Mouse (Mus musculus) adrenal gland, postnatal 10 days (tissue): ENCODE results near the gene Rbms1. TPM values are rescaled to one million over a fixed set of nuclear protein-coding genes. Genes with fewer than 3 reads are reported as not detected.

Experiments
- DNase-seq: peaks from one replicate; pipeline ENCODE4 v3.0.0; 2021; ENCODE audit warnings: mixed read lengths
- total RNA-seq, 2 experiments: library from RNA; stranded (reverse); gene quantifications; 2 replicates each; pipeline ENCODE4 v1.2.3; 2021

Rbms1 gene
- total RNA-seq, 2 experiments from 2014 or later, result 71.0 to 89.6 TPM

DNA sequence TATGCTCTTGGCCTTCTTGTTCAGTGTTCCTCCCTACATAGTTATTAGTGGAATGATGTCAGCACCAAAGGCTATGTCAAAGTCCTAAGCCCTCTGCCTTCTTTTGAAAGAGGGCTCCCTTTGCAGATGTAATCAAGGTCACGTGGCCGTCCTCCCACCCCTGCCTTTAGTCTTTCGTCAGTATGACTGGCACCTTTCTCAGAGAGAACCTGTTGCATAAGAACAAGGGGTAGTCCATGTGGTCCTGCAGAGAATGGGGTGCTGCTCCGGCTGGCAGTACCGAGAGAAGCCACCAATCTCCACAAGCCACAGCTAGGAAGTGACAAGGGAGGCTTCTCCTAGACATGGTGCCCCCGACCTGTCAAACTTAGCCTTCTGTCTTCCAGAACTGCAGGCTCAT, 154.2 kb downstream of the Rbms1 start:
- DNase-seq, result no peak

DNA sequence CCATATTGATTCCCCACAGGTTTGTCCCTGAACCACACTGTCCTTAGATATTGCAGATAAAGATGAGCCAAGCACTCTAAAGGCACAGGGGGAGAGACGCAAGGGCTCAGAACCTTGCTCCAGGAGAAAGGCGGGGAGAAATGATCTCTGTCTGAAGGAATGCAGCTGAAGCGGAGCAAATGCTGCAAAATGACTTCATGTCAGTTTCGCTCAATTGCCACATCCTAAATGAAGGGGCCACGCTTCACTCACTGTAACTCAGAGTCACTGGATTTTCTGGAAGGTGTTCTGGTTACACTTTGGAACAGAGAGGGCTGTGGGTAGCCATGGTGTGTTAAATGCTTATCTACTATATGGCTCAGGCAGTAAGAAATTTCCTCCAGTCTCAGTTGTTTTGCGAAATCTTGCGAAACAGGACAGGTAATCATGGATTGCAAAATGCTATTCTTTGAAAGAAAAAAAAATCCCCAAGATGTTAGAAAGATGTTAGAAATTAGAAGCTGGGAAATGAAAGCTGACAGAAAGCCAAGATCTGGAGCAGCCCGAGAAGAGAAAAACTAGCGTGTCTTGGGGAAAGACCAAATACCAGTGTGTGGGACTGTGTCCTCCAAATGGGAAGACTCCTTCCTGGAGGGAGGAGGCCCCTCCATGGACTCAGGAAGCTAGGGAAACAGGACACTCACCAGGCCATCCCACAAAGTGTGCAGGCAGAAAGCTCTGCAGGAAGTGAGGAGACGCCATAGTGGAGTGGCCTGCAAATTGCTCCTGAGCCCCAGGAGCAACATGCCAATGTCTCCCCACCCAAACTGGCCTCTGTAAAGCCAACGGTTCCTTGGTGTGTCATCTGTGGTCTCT, 155.4 kb downstream of the Rbms1 start:
- DNase-seq, result peak; percentile 30

DNA sequence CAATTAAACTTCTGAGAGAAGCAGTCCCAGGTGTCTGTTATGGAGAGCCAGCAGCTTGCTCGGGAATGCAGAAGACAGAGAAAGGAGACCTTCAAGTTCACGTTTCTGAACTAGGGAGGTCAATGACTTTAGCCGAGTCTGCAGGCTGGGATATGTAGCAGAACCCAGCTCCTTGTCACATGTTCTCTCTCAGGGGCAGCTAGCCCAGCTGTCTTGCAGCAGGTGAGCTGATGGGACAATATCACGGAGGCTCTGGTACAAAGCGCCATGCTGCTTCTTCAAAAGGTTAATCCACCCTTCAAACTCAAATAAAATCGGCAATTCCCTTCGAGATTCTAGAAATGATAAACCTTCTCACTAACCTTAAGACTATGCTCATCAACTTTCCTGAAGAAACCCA, 158.2 kb downstream of the Rbms1 start:
- no peak for DNase-seq

DNA sequence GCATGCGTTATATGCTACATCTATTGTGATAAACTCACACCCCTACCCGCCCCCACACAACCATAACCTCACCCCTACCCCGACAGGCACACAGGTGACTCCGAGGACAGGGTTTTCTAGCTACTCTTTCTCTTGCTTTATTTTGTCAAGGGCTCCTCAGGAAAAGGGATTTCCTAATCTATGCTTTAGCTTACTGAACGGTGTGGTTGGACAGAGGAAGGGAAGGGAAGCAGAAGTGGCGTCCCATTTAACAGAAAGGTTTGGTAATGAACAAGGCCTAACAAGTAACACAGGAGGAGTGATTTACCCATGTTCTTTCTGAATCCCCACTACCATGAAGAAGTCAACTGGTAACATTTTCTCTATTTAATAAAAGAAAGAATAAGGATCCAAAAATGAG, 159.6 kb downstream of the Rbms1 start:
- DNase-seq, result no peak

DNA sequence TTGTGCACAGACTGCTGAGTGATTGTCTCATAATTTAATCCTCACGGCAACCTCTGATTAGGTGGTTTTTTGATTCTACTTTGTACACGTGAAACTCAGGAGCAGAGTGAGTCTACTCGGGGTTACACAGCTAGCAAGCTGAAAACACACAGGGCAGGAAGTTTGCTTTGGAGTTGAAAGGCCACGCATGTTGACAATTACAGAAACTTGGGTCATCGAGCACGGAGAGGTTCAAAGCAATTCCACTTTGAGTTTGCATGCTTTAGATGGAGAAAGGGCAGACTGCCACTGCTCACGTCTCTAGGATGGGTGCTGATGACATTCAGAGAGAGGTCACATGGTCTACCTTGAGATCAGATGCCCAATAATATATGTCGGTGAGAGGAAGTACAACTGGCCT, 160.2 kb downstream of the Rbms1 start:
- no peak for DNase-seq

DNA sequence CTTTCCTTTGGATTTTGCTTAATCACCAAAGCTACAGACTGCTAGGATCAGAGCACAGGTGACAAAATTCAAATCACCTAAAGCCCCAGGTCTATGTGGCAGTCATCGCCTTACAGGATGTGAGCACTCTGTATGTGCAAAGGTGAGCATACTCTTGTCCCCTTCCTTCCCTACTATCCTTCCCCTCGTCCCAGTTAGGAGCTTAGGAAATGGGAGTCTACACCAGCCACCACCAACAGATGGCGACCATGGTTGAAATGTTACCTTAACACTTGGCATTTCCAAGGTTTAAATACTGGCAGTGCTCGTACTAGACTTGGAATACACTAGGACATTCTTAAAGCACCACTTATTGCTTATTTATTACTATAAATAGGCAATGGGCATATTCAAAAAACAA, 160.8 kb downstream of the Rbms1 start:
- peak; percentile 69 for DNase-seq

DNA sequence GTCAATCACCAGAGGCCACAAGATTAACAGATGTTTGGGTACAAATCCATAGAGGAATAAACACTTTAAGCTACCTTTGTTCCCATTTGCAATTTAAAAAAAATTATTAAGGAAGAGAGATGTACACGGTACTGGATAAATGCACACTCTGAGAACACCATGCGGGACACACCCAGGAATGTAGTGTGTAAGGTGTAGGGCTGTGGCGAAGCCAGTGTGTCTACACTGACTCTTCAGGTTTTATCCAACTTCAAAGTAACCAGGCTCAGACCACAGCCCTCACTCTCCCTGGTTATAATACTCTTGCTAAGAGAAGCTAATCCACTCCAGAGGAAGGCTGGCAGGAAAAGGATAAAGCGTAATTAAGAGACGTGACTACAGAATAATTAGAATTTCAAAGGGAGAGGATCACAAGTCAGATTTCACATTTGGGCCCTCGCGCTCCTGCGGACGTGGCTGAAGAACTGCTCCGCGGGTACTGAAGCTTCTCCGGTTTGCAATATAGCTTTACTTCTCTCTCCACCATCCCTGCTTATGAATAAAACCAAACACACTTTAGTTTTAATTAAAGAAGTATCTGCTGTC, 161.3 kb downstream of the Rbms1 start:
- DNase-seq, result no peak

DNA sequence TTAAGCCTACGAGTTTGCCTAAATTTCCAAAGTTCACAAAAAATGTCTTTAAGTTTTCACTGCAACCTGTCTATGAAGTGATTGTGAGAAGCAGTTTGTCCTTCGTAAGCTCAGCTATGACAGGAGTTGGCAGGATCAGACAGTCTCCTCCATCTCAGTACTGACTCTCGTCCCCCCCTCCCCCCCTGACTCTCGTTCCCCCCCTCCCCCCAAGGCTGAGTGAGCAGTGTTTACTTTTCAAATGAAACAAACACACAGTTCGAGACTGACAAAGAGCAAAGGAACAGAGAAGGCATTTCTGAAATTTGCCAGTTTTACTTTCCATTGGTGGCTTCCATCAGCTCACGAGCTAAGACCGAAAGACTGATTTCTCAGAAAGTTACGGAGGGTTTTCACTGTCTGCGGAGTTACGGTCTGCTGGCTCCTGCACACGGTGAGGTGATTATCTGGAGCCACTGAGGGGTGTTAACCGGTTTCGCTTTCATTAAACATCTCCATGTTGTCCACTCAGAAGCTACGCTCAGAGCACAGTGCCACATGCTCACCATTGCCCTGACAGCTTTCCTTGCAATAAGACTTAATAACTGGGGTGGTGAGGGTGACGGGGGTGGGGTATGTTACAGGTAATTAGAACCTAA, 162.0 kb downstream of the Rbms1 start:
- no peak for DNase-seq

DNA sequence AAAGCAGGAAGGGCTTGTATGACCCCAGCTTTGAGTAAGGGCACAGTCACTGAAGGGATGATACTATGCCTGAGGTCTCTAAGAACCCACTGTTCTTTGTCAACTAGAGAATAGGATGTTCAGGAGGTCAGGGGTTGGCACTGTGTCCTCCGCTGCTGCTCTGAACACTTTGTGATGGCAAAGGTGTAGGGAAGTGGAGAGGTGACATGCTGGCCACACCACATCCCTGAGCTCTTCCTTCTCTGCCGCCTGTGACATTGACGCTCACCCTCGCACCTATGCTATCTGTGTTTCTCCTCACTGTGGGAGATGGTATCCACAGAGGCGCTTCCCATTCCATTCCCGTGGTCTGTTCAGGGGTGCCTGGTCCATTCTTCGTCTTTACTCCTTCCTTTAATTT, 163.2 kb downstream of the Rbms1 start:
- DNase-seq, result no peak

DNA sequence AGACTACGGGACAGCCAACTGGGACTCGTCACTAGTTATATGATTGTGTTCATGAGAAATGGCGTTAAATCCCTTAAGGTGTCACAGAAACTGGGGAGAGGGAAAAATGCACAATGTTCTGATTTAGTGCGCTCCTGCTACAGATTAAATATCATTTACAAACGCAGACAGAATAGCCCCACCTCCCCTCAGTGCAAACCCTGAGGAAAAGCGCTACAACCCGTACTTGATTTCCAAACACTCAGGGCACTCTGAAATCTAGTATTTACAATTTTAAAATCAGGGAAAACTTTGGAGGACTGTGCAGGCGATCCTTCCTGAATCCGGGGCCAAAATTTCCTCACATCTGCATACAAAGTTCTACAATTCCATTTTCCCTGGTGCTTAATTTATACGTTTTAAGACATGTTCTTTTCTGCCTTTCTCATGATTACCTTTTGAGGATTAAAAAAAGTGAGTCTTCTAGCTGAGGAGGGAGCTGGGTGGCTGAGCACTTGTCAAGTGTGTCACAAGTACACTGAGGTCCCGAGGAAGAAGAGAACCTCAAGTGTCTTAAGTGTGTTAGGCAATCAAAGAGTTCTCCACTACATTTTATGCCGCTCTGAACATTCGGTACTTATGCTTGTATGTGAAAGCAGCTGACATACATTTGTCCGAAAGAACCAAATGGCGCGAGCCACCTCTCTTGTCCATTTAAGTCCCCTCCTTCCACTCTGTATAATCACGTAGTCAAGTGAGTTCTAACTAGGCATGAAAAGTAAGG, 164.0 kb downstream of the Rbms1 start:
- DNase-seq, result no peak

DNA sequence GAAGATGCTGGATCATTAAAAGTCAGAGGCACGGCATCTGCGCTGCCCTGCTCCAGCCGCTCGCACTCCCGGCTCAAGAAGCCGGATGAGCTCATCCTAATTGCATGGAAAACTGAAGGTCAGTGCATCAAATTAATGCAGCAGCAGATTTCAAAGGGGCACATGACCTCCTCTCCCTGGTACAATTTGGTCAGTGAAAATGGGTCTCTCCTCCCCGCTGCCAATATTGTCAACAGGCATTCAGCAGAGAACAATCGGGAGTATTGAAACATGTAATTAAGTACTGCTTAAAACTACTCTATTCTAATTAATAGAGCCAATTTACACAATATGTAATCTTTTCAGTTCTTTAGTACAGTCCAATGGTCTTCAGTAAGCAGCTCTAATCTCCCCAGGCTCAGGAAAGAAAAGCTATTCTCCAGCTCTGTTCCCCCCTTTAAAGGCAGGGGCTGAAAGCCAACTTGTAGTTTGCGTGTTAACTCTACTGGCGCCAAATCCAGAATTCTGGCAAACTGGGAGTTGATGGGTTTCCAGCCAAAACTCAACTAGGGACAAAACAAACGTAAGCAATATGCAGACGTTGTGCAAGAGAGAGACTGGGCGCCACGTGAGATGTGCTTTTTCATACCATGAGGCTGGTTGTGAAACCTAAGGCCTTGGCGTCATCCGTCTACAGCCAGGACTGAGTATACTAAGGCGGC, 165.9 kb downstream of the Rbms1 start:
- peak; percentile 74 for DNase-seq

DNA sequence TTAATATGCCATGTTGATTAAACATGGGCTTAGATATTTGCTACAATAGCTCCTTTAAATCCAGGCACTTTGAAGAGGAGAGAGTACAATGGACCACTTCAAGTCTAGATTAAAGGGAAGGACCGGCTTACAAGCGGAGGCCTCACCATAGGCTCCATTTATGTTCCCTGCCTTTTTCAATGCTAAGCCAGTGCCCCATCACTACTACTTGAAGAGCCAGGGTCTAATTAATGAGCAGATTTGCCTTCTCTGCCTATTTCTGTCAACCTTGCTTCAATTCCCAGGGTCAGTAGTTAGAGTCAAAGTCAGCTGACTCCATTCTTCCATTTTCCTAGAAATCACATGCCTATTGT, 166.4 kb downstream of the Rbms1 start:
- DNase-seq, result no peak

DNA sequence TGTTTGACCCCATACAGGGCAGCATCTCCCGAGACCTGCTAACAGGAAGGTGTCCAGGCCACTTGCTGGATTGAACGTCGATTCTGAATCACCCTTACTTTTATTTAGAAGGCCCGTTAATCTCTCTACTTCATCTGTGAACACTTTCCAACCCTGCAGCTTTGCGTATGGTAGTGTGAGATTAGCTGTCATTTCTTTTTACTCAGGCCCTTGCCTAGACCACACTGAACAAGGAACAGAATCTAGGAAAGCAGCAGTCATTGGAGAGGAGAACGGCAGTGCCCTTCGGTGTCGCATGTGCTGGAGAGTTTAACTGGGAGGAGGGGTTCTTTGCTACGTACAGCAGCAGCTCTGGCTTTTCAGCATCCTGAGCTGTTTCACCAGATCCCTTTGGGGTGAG, 167.1 kb downstream of the Rbms1 start:
- no peak for DNase-seq

DNA sequence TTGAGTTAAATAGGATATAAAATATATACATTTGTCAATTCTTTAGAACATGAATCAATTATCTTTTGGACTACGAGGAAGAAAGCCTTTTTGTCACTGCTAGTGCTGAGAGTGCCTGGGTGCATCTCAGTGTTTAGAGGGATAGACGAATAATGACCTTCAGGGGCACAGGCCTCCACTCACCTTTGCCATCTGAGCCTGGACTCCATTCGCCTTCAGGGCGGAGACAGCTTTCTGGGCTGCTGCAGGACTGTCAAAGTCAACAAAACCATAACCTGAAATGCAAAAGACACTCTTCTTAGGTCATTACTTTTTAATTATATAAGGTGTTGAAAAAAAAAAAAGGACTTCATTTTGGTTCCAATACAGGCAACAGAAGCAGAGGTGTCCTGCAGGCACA, 170.5 kb downstream of the Rbms1 start:
- DNase-seq, result no peak

DNA sequence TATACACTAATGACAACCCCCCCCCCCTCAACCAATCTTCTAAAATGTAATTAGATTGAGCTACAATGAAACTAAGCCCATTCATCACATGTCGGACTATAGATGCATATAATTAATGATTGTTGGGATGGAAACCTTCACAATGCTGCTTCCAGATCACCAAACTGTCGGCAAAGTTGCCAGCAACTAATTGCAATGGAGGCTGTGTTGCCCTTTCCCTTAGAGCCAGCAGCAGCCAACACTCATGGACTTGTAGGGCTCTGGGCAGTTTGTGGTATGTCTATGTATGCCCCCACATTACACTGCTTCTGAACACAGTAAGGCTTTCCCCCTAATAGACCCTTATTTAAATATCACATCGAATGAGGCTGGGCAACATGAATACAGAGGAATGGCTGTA, 173.9 kb downstream of the Rbms1 start:
- no peak for DNase-seq

DNA sequence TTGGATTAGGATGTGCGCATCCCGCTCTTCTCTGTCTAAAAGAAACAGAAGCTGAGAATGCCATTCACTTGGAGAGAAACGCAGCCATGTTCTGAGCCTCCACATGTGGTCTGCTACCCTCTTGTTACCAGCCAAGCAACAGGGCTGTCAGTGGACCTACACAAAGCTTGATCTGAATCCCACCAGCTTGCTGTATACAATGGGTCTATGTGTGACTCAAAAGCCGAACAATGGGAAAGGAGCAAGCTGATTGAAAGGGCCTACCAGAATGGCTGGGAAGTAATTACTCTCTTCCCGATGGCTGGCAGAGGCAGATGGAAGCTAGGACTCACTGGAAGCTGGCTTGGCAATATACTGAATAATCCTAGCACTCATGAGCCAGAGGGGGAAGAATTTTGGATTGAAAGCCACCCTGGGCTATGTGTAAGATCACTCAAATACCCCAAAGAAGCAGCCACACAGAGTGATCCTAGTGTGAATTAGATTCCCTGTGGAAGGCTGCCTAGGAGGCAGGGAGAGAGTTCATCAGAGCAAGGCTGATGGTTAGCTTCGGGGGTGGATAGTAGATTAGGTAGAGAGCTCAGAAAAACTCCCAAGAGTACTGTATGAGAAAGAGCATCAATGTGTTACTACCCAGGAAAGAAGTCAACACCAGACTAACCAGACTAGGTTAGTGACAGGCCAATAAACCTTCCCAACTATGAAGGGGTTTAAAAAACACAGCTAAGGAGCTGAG, 174.7 kb downstream of the Rbms1 start:
- no peak for DNase-seq

DNA sequence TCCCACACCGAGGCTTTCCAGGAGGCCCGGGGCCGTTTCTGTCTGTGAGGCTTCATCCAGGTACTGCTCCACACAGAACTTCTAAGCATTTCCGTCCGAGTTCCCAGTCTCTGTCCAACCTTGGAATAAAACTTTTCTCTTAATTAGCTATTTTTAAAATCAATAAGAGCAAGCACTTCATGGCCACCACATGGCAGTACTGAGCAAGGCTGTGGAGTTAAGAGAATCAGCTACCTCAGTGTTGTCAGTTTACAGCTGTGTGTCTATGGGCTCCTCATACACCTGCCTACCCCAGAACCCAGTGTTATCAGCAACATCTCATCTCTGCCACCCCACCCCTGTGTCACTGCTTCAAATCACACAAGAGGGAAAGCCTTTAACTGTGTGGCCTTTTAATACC, 175.9 kb downstream of the Rbms1 start:
- DNase-seq, result no peak

DNA sequence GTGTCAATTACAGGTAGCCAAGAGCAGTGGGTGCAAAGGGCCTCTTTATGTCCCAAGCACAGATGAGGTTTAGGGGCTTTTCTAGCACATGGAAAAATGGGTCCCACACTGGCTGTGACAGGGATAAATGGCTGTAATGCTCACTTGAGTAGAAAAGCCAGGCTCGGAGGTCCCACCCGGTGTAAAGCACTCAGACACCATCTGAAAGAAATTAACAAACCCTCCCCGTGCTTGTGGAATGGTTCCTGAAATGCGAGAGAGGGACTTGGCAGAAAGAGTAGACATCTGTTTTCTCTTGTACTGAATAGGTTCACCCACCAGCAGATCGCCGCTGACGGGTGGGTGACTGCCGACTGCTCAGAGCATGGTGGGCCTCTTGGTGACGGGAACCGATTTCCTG, 176.7 kb downstream of the Rbms1 start:
- no peak for DNase-seq

DNA sequence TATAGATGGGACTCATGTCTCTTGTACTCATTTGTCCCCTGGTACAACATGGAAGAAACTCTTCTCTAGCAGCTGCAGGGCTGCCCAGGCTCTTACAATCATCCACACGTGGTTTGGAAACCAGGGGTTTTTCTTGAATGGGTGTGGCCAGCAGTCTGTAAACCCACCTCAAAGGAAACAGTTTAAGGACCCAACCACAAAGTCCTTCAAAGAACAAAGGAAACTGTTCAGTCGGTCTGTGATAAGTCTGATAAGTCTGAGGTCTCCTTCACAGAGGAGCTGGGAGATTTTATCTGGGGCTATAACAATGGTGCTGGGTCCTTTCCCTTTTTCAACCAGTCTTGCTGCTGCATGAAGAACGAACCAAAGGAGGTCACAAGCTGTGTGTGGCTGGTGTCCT, 188.5 kb downstream of the Rbms1 start:
- no peak for DNase-seq

DNA sequence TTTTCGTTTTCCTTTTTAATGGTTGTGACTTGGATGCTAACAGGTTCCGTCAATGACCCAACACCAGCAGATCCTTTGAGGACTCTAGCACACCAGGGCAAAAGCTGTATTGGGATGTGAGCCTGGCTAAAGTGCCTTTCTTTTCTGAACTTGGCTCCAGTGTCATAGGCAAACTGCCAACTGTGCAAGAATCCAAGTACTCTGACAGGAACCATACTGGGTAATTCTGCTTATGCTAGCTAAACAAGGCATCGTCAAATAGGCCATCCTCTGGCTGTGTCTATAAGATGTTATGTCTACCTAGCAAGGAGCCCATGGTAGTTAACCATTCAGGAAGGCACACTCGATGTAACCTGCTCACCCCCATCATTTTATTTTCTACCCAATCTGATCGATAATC, 189.4 kb downstream of the Rbms1 start:
- DNase-seq, result peak; percentile 76

DNA sequence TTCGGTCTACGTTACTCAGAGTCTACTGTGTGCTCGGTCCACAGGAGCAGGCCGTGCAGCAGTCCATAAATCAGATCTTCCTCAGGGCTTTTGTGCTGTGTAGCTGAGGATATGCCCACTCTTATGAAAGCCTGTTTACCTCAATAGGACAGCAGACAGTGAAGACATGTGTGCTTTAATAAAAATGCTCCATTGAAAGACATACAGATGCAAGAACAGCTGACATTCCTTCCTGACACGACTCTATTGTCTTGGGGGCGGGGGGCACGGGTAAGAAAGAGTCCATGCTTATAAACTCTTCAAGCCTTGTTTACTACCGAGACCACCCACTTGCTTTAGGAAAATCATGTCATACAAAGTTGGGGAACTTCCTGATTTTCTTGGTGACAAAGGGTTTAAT, 196.6 kb downstream of the Rbms1 start:
- DNase-seq, result no peak

DNA sequence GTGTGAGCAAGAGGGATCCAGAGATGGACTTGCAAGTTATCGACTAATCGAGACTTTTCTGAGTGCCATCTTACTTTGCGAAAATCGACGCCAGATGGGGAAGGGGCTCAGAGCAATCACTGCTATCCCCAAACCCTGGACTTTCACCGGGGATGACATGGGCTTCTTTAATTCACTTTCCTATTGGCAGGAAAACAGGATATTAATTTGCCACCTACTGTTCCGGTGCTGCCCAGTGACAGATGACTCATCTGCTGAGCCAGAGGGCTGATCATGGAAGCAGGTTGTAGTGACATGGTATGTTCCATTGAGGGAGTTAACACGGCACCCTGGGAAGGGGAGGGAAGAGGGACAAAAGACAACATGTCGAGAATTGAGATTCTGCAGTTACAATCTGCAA, 206.8 kb downstream of the Rbms1 start:
- DNase-seq, result no peak
